Mouse (Mus musculus) kidney, embryonic 15.5 days (tissue): ENCODE results near the gene Efhd2. TPM values are rescaled to one million over a fixed set of nuclear protein-coding genes. Genes with fewer than 3 reads are reported as not detected.

ENCODE experiments used
- ATAC-seq: fragments of 200-750 bp; cut with Nextera tagmentation; replicated peaks from 2 replicates; pipeline ENCODE4 v1.8.0; 2017; ENCODE audit warnings: moderate TSS enrichment; ENCODE audit not compliant: low FRiP score
- H3K27ac ChIP-seq: fragments of 300-500 bp; sonication (generic); 2 replicates; pipeline ENCODE4 v1.5.1; 2015; ENCODE audit warnings: mild to moderate bottlenecking, inconsistent platforms
- H3K27me3 ChIP-seq: fragments of 300-500 bp; sonication (generic); 2 replicates; pipeline ENCODE4 v1.6.1; 2015; ENCODE audit warnings: inconsistent platforms
- H3K36me3 ChIP-seq: fragments of 300-500 bp; sonication (generic); 2 replicates; pipeline ENCODE4 v1.6.1; 2015; ENCODE audit warnings: inconsistent platforms
- H3K4me1 ChIP-seq: fragments of 300-500 bp; sonication (generic); 2 replicates; pipeline ENCODE4 v1.6.1; 2015; ENCODE audit warnings: inconsistent platforms
- H3K4me2 ChIP-seq: fragments of 300-500 bp; sonication (generic); 2 replicates; pipeline ENCODE4 v1.6.1; 2015; ENCODE audit warnings: moderate library complexity, mild to moderate bottlenecking, inconsistent platforms
- H3K4me3 ChIP-seq: fragments of 300-500 bp; sonication (generic); replicated peaks from 2 replicates; pipeline ENCODE4 v1.5.1; 2015; ENCODE audit warnings: mild to moderate bottlenecking, inconsistent platforms
- H3K9ac ChIP-seq: fragments of 300-500 bp; sonication (generic); 2 replicates; pipeline ENCODE4 v1.6.1; 2015; ENCODE audit warnings: mild to moderate bottlenecking, inconsistent platforms
- H3K9me3 ChIP-seq: fragments of 300-500 bp; sonication (generic); replicated peaks from 2 replicates; pipeline ENCODE4 v1.6.1; 2016; ENCODE audit warnings: inconsistent platforms
- WGBS: fragments of 180-500 bp; shearing (Covaris S2); methylation state at CpG from one replicate; pipeline ENCODE4 v1.1.7; 2015; ENCODE audit warnings: mixed read lengths; 5-methylcytosine and 5-hydroxymethylcytosine counted together
- polyA plus RNA-seq: library from polyadenylated mRNA; unstranded; fragments of >200 nt; fragmentation: Nextera tagmentation; extraction: Ambion mirVana; gene quantifications from 2 replicates; pipeline ENCODE4 v1.2.1, GENCODE M21; 2015

Gene Efhd2
- polyA plus RNA-seq, 1 experiment from 2014 or later, result 56.7 TPM

DNA sequence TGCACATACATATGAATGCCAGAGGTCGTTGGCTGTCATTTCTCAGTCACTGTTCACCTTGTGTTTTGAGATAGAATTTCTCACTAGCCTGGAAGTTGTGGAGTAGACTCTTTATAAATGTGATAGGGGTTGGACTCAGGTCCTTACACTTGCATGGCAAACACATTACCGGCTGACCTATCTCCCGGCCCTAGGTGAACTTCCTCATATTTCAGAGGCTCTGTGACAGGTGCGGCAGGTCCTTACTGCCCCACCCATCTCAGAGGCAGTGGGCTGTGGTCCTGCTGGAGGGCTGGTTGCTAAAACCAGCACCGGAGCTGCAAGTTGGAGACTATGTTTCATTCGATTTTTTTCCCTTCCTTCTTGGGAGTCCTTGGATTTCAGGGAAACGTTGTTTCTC lies 3.9 kb upstream of the Efhd2 start:
- Histone ChIP-seq H3K27ac (no peak overlapping the region), H3K9me3 (no peaks in the 10 kb centered on the region), H3K36me3 (no peaks in the 10 kb centered on the region), H3K9ac (no peak overlapping the region), H3K4me3 (no peak overlapping the region), H3K4me1 (peaks cover 26% of the 10 kb centered on the region), H3K27me3 (peaks cover 17% of the 10 kb centered on the region), H3K4me2 (no peak overlapping the region)
- ATAC-seq, result no peak
- 44% methylated on average over 7 of the region's 7 CpGs for WGBS

DNA sequence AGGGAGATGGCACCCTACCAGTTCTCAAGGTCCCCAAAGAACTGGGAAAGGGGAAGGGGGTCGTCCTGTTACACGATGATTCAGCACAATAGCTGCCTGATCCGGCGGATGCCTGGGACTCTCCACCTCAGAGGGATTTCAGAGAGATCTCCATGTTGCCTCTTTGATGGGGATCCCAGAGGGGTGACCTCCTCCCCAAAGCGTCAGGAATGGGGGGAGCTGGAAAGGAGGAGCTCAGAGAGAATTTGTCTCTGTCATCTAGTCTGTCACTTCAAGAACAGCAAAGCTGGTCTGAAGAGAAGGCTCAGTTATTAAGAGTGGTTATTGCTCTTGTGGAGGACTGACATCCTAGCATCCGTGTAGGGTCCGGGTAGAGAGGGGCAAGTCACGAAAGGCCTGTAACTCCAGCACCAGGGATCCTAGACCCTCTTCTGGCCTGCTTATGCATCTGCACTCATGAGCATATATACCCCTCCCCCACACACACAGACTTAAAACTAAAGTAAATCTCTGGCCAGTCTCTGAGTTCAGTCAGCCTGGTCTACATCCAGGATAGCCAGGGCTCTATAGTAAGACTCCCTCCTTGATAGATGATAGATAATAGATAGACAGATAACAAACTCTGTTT lies 875 bp upstream of the Efhd2 start:
- H3K4me2 ChIP-seq, result peak overlapping the region; percentile 96
- no peak for ATAC-seq

DNA sequence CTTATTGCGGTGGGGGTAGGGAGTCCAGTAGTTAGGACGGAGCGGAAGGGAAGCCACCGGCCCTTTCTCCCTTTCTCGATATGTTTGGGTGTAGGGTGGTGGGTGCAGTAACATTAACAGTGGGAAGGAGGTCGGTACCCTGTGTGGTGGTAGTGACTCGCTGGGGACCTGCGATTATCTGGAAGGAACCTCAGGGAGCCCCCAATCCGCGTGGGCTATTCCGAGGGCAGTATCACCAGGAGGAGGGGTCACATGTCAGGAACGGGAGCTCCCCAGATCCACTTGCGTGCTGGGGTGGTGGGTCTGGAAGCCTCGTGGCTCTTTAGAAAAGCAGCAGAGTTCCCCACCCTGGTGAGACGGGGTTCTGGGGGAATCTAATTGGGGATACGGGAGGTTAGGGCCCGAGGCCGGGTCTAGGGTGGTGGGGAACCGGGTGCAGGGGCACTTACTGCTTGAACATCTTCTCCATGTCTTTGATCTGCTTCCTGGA lies 564 bp downstream of the Efhd2 start:
- under 1% methylated on average over 19 of the region's 19 CpGs for WGBS
- Histone ChIP-seq H3K27me3 (peaks cover 17% of the 10 kb centered on the region), H3K9ac (peak overlapping the region; percentile 53), H3K4me3 (peak overlapping the region; percentile 71), H3K9me3 (no peaks in the 10 kb centered on the region), H3K4me2 (peak overlapping the region; percentile 96), H3K36me3 (peaks cover 3% of the 10 kb centered on the region; the same call in 1 of the 2 replicates), H3K27ac (0 out of 2 replicates have a peak overlapping the region, but pooled peaks have one; percentile 2), H3K4me1 (peaks cover 52% of the 10 kb centered on the region)
- ATAC-seq, result peak; percentile 9

More for the DNA sequence above, 875 bp upstream of the Efhd2 start:
- H3K9me3 ChIP-seq, result no peaks in the 10 kb centered on the region
- H3K27ac ChIP-seq, result no peak overlapping the region
- H3K4me3 ChIP-seq, result peak overlapping the region; percentile 71
- H3K9ac ChIP-seq, result no peak overlapping the region
- H3K27me3 ChIP-seq, result peaks cover 17% of the 10 kb centered on the region
- H3K36me3 ChIP-seq, result peaks cover 2% of the 10 kb centered on the region; the same call in 1 of the 2 replicates
- WGBS, result 19% methylated on average over 8 of the region's 8 CpGs
- H3K4me1 ChIP-seq, result peaks cover 44% of the 10 kb centered on the region

DNA sequence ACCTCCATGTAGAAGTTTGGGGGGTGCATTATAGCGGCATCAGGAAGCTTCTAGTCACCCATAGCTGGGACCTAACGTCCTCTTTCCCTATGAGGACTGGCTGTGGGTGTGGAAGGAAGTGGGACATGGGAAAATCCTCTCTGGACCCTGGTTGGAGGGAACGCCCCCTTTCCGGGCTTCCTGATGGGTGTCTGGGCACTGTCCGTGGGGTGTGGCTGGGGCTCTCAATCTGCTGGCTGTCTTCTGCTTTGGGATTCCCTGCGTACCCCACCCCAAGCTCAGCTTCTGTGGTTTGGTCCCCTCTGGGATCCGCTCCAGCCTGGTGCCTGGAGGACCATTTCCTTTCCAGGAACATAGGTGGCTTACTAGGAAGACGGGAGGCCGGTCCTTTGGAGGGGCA lies 1.7 kb downstream of the Efhd2 start:
- H3K4me1 ChIP-seq, result peaks cover 53% of the 10 kb centered on the region
- H3K27ac ChIP-seq, result no peak overlapping the region
- peak overlapping the region; percentile 71 for H3K4me3 ChIP-seq
- peaks cover 17% of the 10 kb centered on the region for H3K27me3 ChIP-seq
- no peaks in the 10 kb centered on the region for H3K9me3 ChIP-seq
- WGBS, result 80% methylated on average over 9 of the region's 9 CpGs
- no peak for ATAC-seq
- H3K36me3 ChIP-seq, result peaks cover 6% of the 10 kb centered on the region; the same call in 1 of the 2 replicates
- H3K9ac ChIP-seq, result no peak overlapping the region
- H3K4me2 ChIP-seq, result peak overlapping the region; percentile 96

DNA sequence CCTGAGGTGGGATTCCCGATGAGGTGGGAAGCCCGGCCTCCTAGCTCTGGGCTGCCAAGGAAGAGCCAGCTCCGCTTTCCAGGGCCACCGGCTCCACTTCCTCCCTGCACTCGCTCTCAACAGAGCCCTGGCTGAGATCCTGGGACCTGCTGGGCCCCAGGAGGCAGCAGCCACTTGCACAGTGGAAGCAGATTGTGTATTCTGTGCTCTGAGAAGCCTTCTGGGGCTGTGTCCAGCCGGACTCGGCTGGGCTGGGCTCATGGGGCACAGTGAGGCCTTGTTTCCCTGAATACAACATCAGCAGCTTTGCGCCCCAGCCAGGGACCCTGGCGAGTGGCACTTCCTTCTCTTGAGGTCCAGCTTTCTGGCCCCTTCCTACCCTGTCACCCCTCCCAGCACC lies 2.8 kb downstream of the Efhd2 start:
- H3K4me2 ChIP-seq, result peak overlapping the region; percentile 21; the same call in 1 of the 2 replicates
- no peaks in the 10 kb centered on the region for H3K9me3 ChIP-seq
- no peak overlapping the region; the same call in 1 of the 2 replicates for H3K9ac ChIP-seq
- peaks cover 17% of the 10 kb centered on the region for H3K27me3 ChIP-seq
- ATAC-seq, result no peak
- WGBS, result 69% methylated on average over 9 of the region's 9 CpGs
- H3K27ac ChIP-seq, result 0 out of 2 replicates have a peak overlapping the region, but pooled peaks have one; percentile 27
- H3K36me3 ChIP-seq, result peaks cover 6% of the 10 kb centered on the region; the same call in 1 of the 2 replicates
- no peak overlapping the region for H3K4me3 ChIP-seq
- H3K4me1 ChIP-seq, result peaks cover 64% of the 10 kb centered on the region

DNA sequence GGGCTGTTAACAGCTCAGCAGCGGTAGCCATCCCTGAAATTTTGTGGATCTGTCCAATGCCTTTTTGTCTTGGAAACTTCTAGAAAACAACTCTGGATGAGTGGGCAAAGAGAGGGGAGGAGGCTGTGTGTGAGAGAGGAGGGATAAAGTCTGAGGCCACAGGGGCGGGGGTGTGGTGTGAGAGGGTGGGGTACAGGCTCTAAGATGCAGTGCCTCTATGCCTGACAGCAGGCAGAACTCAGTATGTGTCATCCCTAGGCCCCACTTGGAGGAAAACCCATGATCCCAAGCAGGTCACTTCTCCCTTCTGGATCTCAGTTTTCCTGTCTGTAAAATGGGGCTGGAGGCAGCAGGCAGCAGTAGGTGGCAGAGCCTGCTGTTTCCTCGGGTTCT lies 3.4 kb downstream of the Efhd2 start:
- Histone ChIP-seq H3K4me1 (peaks cover 69% of the 10 kb centered on the region), H3K9me3 (no peaks in the 10 kb centered on the region), H3K4me3 (no peak overlapping the region), H3K27me3 (peaks cover 13% of the 10 kb centered on the region), H3K36me3 (peaks cover 6% of the 10 kb centered on the region; the same call in 1 of the 2 replicates), H3K4me2 (no peak overlapping the region), H3K9ac (no peak overlapping the region), H3K27ac (no peak overlapping the region)
- ATAC-seq, result no peak
- 91% methylated on average over 3 of the region's 3 CpGs for WGBS

DNA sequence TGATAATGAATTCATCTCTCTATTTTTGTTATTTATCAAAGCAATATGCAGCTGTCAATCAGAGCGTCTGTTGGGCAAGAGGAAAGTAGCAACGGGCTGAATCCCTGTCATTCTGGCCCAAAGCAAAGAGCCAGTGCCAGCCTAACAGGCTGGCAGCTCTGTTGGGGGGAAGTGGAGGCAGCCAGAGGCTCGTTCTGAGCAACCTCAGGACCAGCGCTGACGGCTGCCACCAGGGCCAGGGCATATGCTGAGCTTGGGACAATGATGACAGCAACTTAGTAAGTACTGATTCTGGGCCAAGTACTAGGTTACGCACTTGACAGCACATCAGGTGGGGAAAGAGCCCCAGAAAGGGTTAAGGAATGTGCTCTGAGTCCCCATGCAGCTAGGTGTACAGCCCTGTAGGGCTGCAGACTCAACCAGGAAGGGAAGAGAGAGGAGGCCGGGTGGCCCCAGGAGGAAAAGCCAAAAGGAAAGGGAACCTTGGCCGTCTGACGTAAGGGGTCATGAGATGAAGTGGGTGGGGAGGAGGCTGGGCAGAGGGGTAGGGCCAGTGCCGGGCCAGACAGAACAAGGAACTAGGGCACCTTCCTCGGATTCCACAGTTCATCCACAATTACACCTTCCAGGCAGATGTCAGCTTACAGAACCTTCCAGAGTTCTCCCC lies 3.9 kb downstream of the Efhd2 start:
- Histone ChIP-seq H3K27ac (no peak overlapping the region), H3K9me3 (no peaks in the 10 kb centered on the region), H3K4me1 (peaks cover 69% of the 10 kb centered on the region), H3K4me2 (no peak overlapping the region), H3K27me3 (0 out of 2 replicates have a peak, but pooled peaks cover 8% of the 10 kb centered on the region), H3K36me3 (peaks cover 6% of the 10 kb centered on the region; the same call in 1 of the 2 replicates), H3K9ac (no peak overlapping the region), H3K4me3 (no peak overlapping the region)
- 72% methylated on average over 11 of the region's 11 CpGs for WGBS
- no peak for ATAC-seq

DNA sequence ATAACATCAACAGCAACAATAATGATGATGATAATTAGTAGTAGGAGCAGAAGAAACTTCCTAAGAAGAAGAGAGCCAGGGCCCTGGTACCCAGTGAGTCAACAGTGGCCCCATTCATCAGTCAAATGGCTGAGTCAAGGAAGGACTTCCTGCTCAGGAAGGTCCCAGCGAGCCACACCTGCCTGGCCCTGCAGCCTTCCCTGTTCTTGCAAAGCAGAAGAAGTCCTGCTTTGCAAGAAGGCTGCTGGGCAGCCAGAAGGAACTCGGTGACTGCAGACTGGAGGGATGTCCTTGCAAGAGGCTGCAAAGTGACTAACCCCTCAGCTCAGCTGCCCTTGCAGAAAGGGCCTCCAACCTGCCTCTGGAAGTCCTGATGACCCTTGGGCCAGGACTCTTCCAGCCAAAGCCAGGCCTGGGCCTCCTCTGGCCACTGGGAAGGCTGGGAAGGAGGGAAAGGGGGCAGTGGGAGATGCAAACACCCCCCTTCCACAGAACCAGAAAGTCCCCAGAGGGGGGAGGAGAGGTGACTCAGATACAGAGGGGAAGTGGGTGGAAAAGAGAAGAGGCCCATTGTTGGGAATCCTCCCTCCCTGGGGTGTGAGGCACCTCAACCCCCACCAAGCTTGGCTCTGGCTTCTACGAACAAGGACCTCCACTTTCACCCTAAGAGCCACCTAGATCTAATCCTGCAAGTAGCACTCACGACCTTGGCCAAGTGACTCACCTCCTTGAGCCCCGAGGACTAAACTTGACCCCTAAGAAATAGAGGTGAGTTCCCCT lies 5.1 kb downstream of the Efhd2 start:
- 62% methylated on average over 5 of the region's 5 CpGs for WGBS
- Histone ChIP-seq H3K27ac (0 out of 2 replicates have a peak overlapping the region, but pooled peaks have one; percentile 52), H3K9me3 (no peaks in the 10 kb centered on the region), H3K4me2 (no peak overlapping the region), H3K27me3 (no peaks in the 10 kb centered on the region), H3K36me3 (peaks cover 6% of the 10 kb centered on the region; the same call in 1 of the 2 replicates), H3K9ac (no peak overlapping the region), H3K4me1 (peaks cover 61% of the 10 kb centered on the region), H3K4me3 (no peak overlapping the region)
- no peak for ATAC-seq

DNA sequence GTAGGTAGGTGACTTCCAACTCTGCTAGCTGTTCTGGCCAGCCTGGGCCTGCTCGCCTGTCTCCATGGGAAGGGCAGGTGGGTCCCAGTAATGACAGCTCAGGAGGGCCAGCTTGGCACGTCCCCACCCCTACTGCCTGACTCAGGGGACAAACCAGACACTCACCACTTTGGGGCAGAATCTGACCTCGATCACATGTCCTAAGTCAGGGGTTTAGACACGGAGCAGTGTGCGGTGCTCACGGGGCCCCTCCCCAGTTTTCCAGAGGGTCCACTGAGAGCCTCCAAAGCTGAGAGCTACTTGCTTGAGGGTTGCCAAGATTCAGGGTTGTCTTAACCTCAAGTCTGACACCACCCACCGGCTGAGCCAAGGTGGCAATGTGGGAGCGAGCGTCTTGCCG lies 6.7 kb downstream of the Efhd2 start:
- Histone ChIP-seq H3K36me3 (peaks cover 6% of the 10 kb centered on the region; the same call in 1 of the 2 replicates), H3K4me3 (no peak overlapping the region), H3K9me3 (no peaks in the 10 kb centered on the region), H3K27ac (no peak overlapping the region), H3K4me1 (peaks cover 52% of the 10 kb centered on the region), H3K4me2 (no peak overlapping the region), H3K9ac (no peak overlapping the region), H3K27me3 (no peaks in the 10 kb centered on the region)
- ATAC-seq, result no peak
- 92% methylated on average over 10 of the region's 10 CpGs for WGBS

DNA sequence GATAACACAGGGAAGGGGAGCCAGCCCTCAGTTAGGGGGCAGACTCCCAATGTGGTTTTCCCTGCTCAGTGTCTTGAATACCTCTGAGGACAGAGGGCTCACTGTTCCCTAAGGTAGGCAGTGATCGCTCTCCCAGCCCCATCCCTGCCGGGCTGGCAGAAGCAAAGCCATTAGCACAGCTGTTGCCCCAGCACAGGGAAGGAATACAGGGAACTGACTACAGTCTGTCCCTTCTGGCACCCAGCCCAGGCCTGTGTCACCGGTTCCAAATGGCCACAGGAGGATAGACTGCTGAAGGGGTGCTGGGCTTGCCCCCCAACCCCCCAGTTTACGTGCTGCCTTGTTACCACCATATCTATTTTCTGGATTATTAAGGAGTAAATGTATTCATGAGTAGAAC lies 7.2 kb downstream of the Efhd2 start:
- Histone ChIP-seq H3K4me3 (no peak overlapping the region), H3K9me3 (no peaks in the 10 kb centered on the region), H3K9ac (no peak overlapping the region), H3K27me3 (no peaks in the 10 kb centered on the region), H3K4me2 (no peak overlapping the region), H3K27ac (peak overlapping the region; percentile 1; the same call in 1 of the 2 replicates), H3K4me1 (peaks cover 47% of the 10 kb centered on the region), H3K36me3 (peaks cover 6% of the 10 kb centered on the region; the same call in 1 of the 2 replicates)
- no peak for ATAC-seq
- WGBS, result 44% methylated on average over 4 of the region's 4 CpGs

DNA sequence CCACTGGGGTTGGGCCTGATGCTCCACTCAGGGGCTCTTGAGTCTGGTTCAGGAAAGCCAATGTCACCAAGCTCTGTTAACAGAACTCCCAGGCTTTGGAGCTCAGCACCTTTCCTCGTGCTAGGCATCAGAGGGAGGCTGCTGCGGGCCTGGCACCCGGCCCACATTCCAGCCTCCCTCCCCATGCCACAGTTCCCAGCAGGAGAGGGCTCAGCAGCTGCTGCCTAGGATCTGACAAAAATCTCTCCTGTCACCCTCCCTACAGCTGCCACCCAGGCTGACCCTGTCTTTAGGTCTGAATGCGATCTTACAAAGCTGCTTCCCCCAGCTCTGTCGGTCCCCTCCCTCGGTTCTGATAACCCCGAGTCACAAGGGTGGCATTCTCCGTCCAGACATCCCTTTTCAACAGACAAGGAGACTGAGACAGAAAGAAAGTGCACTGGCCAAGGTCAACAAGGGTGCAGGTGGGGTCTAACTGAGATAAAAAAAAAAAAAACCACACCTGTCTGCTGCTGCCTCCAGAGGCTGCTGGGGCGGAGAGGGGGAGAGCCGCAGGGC lies 7.7 kb downstream of the Efhd2 start:
- Histone ChIP-seq H3K9me3 (no peaks in the 10 kb centered on the region), H3K36me3 (peaks cover 7% of the 10 kb centered on the region), H3K4me3 (no peak overlapping the region), H3K27me3 (no peaks in the 10 kb centered on the region), H3K27ac (peak overlapping the region; percentile 1; the same call in 1 of the 2 replicates), H3K9ac (no peak overlapping the region), H3K4me1 (peaks cover 42% of the 10 kb centered on the region), H3K4me2 (no peak overlapping the region)
- no peak for ATAC-seq
- WGBS, result 37% methylated on average over 10 of the region's 10 CpGs
